Mouse (Mus musculus): ENCODE measurements around the gene Nrxn2. TPM values are rescaled to one million over a fixed set of nuclear protein-coding genes. Genes with fewer than 3 reads are reported as not detected.

The Nrxn2 gene
- total RNA-seq, 1 experiment: 9.5 TPM

- no peak overlapping the region for H3K9ac ChIP-seq (ENCODE audit: insufficient read depth, low read depth, low read length, poor library complexity, severe bottlenecking)
- H3K9me3 ChIP-seq (ENCODE audit: control insufficient read depth, insufficient read depth, low read depth, low read length): no peaks in the 10 kb centered on the region
- peaks cover 0 to 18% of the 10 kb centered on the region in 2 experiments; a peak in 2 of 4 replicates for H3K4me1 ChIP-seq (ENCODE audit: control insufficient read depth in 2 of 2, insufficient read depth in 2 of 2, low read length in 2 of 2, poor library complexity in 1 of 2)
- in situ Hi-C loops (cut with MboI; ENCODE audit: low sequenced_read_pairs in 2 of 2, unreplicated experiment in 2 of 2): no loop called here
- H3K4me3 ChIP-seq (ENCODE audit: insufficient read depth in 1 of 2, low read depth in 1 of 2, low read length in 2 of 2, poor library complexity in 1 of 2, severe bottlenecking in 1 of 2): peak overlapping the region in 1 of 2 experiments; percentile 40; a peak in 2 of 4 replicates
- peaks cover 75% of the 10 kb centered on the region for H3K36me3 ChIP-seq (ENCODE audit: control insufficient read depth, insufficient read depth, low read length, poor library complexity, severe bottlenecking)
- no peak overlapping the region for H3K27ac ChIP-seq (ENCODE audit: insufficient read depth, low read depth, low read length, poor library complexity, severe bottlenecking)
- DNase-seq (ENCODE audit: low read depth, low spot score): no peak
- TF ChIP-seq CHD2 (IDR thresholded peaks at IDR 0.05; ENCODE audit: low read depth, low read length) (no peak), ZC3H11A (IDR thresholded peaks at IDR 0.05; ENCODE audit: borderline replicate concordance, low read depth, low read length) (no peak), ZNF384 (IDR thresholded peaks at IDR 0.05; ENCODE audit: low read depth, low read length) (no peak), HCFC1 (IDR thresholded peaks at IDR 0.05; ENCODE audit: borderline replicate concordance, insufficient read depth, low read length) (no peak), MAFK (IDR thresholded peaks at IDR 0.05; ENCODE audit: insufficient read depth, low read depth, low read length) (no peak)
Observed at GRCm38 (mm10) chr19:6374571-6374970, 44.0 kb upstream of the Nrxn2 start.

- no peak for DNase-seq (ENCODE audit: low read depth, low spot score)
- H3K4me3 ChIP-seq (ENCODE audit: insufficient read depth in 1 of 2, low read depth in 1 of 2, low read length in 2 of 2, poor library complexity in 1 of 2, severe bottlenecking in 1 of 2): peak overlapping the region; percentile 3 to 45; a peak in 3 of 4 replicates
- in situ Hi-C loops (cut with MboI; ENCODE audit: low sequenced_read_pairs in 2 of 2, unreplicated experiment in 2 of 2): no loop called here
- no peak overlapping the region for H3K27ac ChIP-seq (ENCODE audit: insufficient read depth, low read depth, low read length, poor library complexity, severe bottlenecking)
- H3K9ac ChIP-seq (ENCODE audit: insufficient read depth, low read depth, low read length, poor library complexity, severe bottlenecking): 0 out of 2 replicates have a peak overlapping the region, but pooled peaks have one; percentile 19
- peaks cover 0 to 18% of the 10 kb centered on the region in 2 experiments; a peak in 2 of 4 replicates for H3K4me1 ChIP-seq (ENCODE audit: control insufficient read depth in 2 of 2, insufficient read depth in 2 of 2, low read length in 2 of 2, poor library complexity in 1 of 2)
- TF ChIP-seq ZNF384 (IDR thresholded peaks at IDR 0.05; ENCODE audit: low read depth, low read length) (no peak), HCFC1 (IDR thresholded peaks at IDR 0.05; ENCODE audit: borderline replicate concordance, insufficient read depth, low read length) (no peak), CHD2 (IDR thresholded peaks at IDR 0.05; ENCODE audit: low read depth, low read length) (no peak), MAFK (IDR thresholded peaks at IDR 0.05; ENCODE audit: insufficient read depth, low read depth, low read length) (no peak), ZC3H11A (IDR thresholded peaks at IDR 0.05; ENCODE audit: borderline replicate concordance, low read depth, low read length) (no peak)
- peaks cover 69% of the 10 kb centered on the region for H3K36me3 ChIP-seq (ENCODE audit: control insufficient read depth, insufficient read depth, low read length, poor library complexity, severe bottlenecking)
- H3K9me3 ChIP-seq (ENCODE audit: control insufficient read depth, insufficient read depth, low read depth, low read length): no peaks in the 10 kb centered on the region
Observed at GRCm38 (mm10) chr19:6375423-6376254, 42.9 kb upstream of the Nrxn2 start.

GRCm38 (mm10) chr19:6376255-6376564 lies 42.3 kb upstream of the Nrxn2 start:
- no peak for DNase-seq (ENCODE audit: low read depth, low spot score)
- H3K9ac ChIP-seq (ENCODE audit: insufficient read depth, low read depth, low read length, poor library complexity, severe bottlenecking): no peak overlapping the region
- peak overlapping the region; percentile 3 to 45; a peak in 3 of 4 replicates for H3K4me3 ChIP-seq (ENCODE audit: insufficient read depth in 1 of 2, low read depth in 1 of 2, low read length in 2 of 2, poor library complexity in 1 of 2, severe bottlenecking in 1 of 2)
- peaks cover 64% of the 10 kb centered on the region for H3K36me3 ChIP-seq (ENCODE audit: control insufficient read depth, insufficient read depth, low read length, poor library complexity, severe bottlenecking)
- H3K9me3 ChIP-seq (ENCODE audit: control insufficient read depth, insufficient read depth, low read depth, low read length): no peaks in the 10 kb centered on the region
- H3K4me1 ChIP-seq (ENCODE audit: control insufficient read depth in 2 of 2, insufficient read depth in 2 of 2, low read length in 2 of 2, poor library complexity in 1 of 2): peaks cover 0 to 18% of the 10 kb centered on the region in 2 experiments; a peak in 2 of 4 replicates
- TF ChIP-seq CHD2 (IDR thresholded peaks at IDR 0.05; ENCODE audit: low read depth, low read length): no peak
- TF ChIP-seq ZNF384 (IDR thresholded peaks at IDR 0.05; ENCODE audit: low read depth, low read length): no peak
- TF ChIP-seq HCFC1 (IDR thresholded peaks at IDR 0.05; ENCODE audit: borderline replicate concordance, insufficient read depth, low read length): no peak; the same call in 1 of the 2 replicates
- no peak for TF ChIP-seq MAFK (IDR thresholded peaks at IDR 0.05; ENCODE audit: insufficient read depth, low read depth, low read length)
- no peak for TF ChIP-seq ZC3H11A (IDR thresholded peaks at IDR 0.05; ENCODE audit: borderline replicate concordance, low read depth, low read length)
- in situ Hi-C loops (cut with MboI; ENCODE audit: low sequenced_read_pairs in 2 of 2, unreplicated experiment in 2 of 2): no loop called here
- H3K27ac ChIP-seq (ENCODE audit: insufficient read depth, low read depth, low read length, poor library complexity, severe bottlenecking): no peak overlapping the region

- no peak overlapping the region for H3K9ac ChIP-seq (ENCODE audit: insufficient read depth, low read depth, low read length, poor library complexity, severe bottlenecking)
- no peak for DNase-seq (ENCODE audit: low read depth, low spot score)
- TF ChIP-seq HCFC1 (IDR thresholded peaks at IDR 0.05; ENCODE audit: borderline replicate concordance, insufficient read depth, low read length): no peak
- no peak for TF ChIP-seq ZNF384 (IDR thresholded peaks at IDR 0.05; ENCODE audit: low read depth, low read length)
- no peak for TF ChIP-seq ZC3H11A (IDR thresholded peaks at IDR 0.05; ENCODE audit: borderline replicate concordance, low read depth, low read length)
- no peak for TF ChIP-seq MAFK (IDR thresholded peaks at IDR 0.05; ENCODE audit: insufficient read depth, low read depth, low read length)
- TF ChIP-seq CHD2 (IDR thresholded peaks at IDR 0.05; ENCODE audit: low read depth, low read length): no peak
- no peak overlapping the region for H3K27ac ChIP-seq (ENCODE audit: insufficient read depth, low read depth, low read length, poor library complexity, severe bottlenecking)
- no peak overlapping the region for H3K4me3 ChIP-seq (ENCODE audit: insufficient read depth in 1 of 2, low read depth in 1 of 2, low read length in 2 of 2, poor library complexity in 1 of 2, severe bottlenecking in 1 of 2)
- peaks cover 0 to 18% of the 10 kb centered on the region in 2 experiments; a peak in 2 of 4 replicates for H3K4me1 ChIP-seq (ENCODE audit: control insufficient read depth in 2 of 2, insufficient read depth in 2 of 2, low read length in 2 of 2, poor library complexity in 1 of 2)
- peaks cover 59% of the 10 kb centered on the region for H3K36me3 ChIP-seq (ENCODE audit: control insufficient read depth, insufficient read depth, low read length, poor library complexity, severe bottlenecking)
- no peaks in the 10 kb centered on the region for H3K9me3 ChIP-seq (ENCODE audit: control insufficient read depth, insufficient read depth, low read depth, low read length)
- in situ Hi-C loops (cut with MboI; ENCODE audit: low sequenced_read_pairs in 2 of 2, unreplicated experiment in 2 of 2): no loop called here
Observed at GRCm38 (mm10) chr19:6376643-6377042, 41.9 kb upstream of the Nrxn2 start.
